Mouse (Mus musculus): ENCODE results near the gene Spaar. TPM values are rescaled to one million over a fixed set of nuclear protein-coding genes. Genes with fewer than 3 reads are reported as not detected.
"Not testable (repeated sequence)": the region's sequence is repeated elsewhere in the genome, so short reads cannot be mapped to it uniquely, and the experiment has no call there.

The Spaar gene
- polyA plus RNA-seq, 1 experiment = 0.88 TPM

GRCm38 (mm10) chr4:43770909-43771308 is 41.1 kb downstream of the Spaar start, which contains the start of gene Olfr159:
Olfr159 (minus strand) TSS chr4:43771009.
- no peak for TF ChIP-seq CTCF (IDR thresholded peaks at IDR 0.05; ENCODE audit: borderline replicate concordance, insufficient read depth, low read depth, low read length)
- TF ChIP-seq POLR2A (IDR thresholded peaks at IDR 0.05; ENCODE audit: borderline replicate concordance, insufficient read depth, low read length) = no peak
- DNase-seq = no peak
- no peak within 1 kb of the TSS for H3K27ac ChIP-seq (ENCODE audit: insufficient read depth, low read length)
- no peaks in the 10 kb centered on the region; the same call in 1 of the 2 replicates for H3K27me3 ChIP-seq (ENCODE audit: control insufficient read depth, insufficient read depth, low read length)
- WGBS = 82% methylated on average over 6 of the region's 6 CpGs
- H3K4me3 ChIP-seq (replicated peaks; ENCODE audit: insufficient read depth, low read depth, low read length) = no peak within 1 kb of the TSS
- H3K4me1 ChIP-seq (ENCODE audit: control insufficient read depth, insufficient read depth, low read length) = no peaks in the 10 kb centered on the region

DNA sequence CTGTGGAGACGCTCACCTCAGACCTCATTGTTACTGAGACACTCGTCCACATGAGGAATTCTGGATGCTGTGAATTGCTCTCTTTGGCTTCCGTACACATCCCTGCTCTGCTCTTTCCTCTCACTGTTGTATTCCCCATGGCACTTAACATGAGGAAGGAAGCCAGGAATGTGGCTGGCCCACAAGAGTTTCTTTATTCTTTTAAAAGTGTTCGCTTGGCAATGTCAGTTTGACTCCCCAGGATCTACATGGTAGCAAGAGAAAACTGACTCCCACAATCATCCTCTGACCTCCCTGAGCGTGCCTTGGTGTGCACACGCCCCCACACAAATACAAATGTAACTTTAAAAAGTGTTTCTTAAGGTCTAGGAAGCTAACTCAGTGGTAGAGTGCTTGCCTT is 41.8 kb downstream of the Spaar start:
- Histone ChIP-seq H3K4me3 (replicated peaks; ENCODE audit: insufficient read depth, low read depth, low read length) (no peak overlapping the region), H3K4me1 (ENCODE audit: control insufficient read depth, insufficient read depth, low read length) (no peaks in the 10 kb centered on the region), H3K27me3 (ENCODE audit: control insufficient read depth, insufficient read depth, low read length) (no peaks in the 10 kb centered on the region; the same call in 1 of the 2 replicates), H3K27ac (ENCODE audit: insufficient read depth, low read length) (no peak overlapping the region)
- no peak for DNase-seq
- WGBS = 36% methylated on average over 6 of the region's 6 CpGs
- TF ChIP-seq CTCF (IDR thresholded peaks at IDR 0.05; ENCODE audit: borderline replicate concordance, insufficient read depth, low read depth, low read length) = no peak
- no peak for TF ChIP-seq POLR2A (IDR thresholded peaks at IDR 0.05; ENCODE audit: borderline replicate concordance, insufficient read depth, low read length)

- 31% methylated on average over 2 of the region's 2 CpGs for WGBS
Observed at GRCm38 (mm10) chr4:43772304-43772703, 42.5 kb downstream of the Spaar start.

DNA sequence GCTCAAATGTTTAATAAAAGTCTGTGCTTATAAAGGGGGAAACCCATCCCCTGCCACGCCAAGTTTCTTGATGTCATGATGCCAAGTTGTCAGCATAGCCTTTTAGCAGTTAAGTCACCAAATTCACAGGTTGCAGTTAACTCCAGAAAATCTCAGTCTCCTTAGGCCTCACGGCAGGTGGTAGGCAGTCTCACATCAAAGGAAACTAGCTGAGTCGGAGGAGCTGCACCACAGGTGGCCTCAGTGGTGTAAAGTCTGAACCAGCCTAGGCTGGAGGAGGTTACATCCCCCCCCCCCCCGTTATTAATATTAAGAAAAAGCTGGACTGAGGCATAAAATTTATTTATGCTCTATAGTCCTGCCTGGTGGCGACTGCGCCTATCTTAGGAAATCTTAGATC is 65.5 kb downstream of the Spaar start:
- no peak overlapping the region for H3K4me3 ChIP-seq (replicated peaks; ENCODE audit: insufficient read depth, low read depth, low read length)
- no peaks in the 10 kb centered on the region for H3K27me3 ChIP-seq (ENCODE audit: control insufficient read depth, insufficient read depth, low read length)
- H3K4me1 ChIP-seq (ENCODE audit: control insufficient read depth, insufficient read depth, low read length) = no peaks in the 10 kb centered on the region
- TF ChIP-seq CTCF (IDR thresholded peaks at IDR 0.05; ENCODE audit: borderline replicate concordance, insufficient read depth, low read depth, low read length) = no peak
- TF ChIP-seq POLR2A (IDR thresholded peaks at IDR 0.05; ENCODE audit: borderline replicate concordance, insufficient read depth, low read length) = no peak
- WGBS = 62% methylated on average over 6 of the region's 6 CpGs
- no peak for DNase-seq
- no peak overlapping the region for H3K27ac ChIP-seq (ENCODE audit: insufficient read depth, low read length)

More at GRCm38 (mm10) chr4:43772304-43772703, 42.5 kb downstream of the Spaar start:
- DNase-seq = no peak
- no peak overlapping the region for H3K4me3 ChIP-seq (replicated peaks; ENCODE audit: insufficient read depth, low read depth, low read length)
- TF ChIP-seq CTCF (IDR thresholded peaks at IDR 0.05; ENCODE audit: borderline replicate concordance, insufficient read depth, low read depth, low read length) (no peak), POLR2A (IDR thresholded peaks at IDR 0.05; ENCODE audit: borderline replicate concordance, insufficient read depth, low read length) (no peak)
- H3K27ac ChIP-seq (ENCODE audit: insufficient read depth, low read length) = no peak overlapping the region
- H3K27me3 ChIP-seq (ENCODE audit: control insufficient read depth, insufficient read depth, low read length) = no peaks in the 10 kb centered on the region; the same call in 1 of the 2 replicates
- no peaks in the 10 kb centered on the region for H3K4me1 ChIP-seq (ENCODE audit: control insufficient read depth, insufficient read depth, low read length)

- H3K27ac ChIP-seq (ENCODE audit: insufficient read depth, low read length); H3K4me3 ChIP-seq (replicated peaks; ENCODE audit: insufficient read depth, low read depth, low read length); H3K27me3 ChIP-seq (ENCODE audit: control insufficient read depth, insufficient read depth, low read length); DNase-seq; H3K4me1 ChIP-seq (ENCODE audit: control insufficient read depth, insufficient read depth, low read length): not testable (repeated sequence)
- 86% methylated on average over 5 of the region's 5 CpGs for WGBS
Observed at GRCm38 (mm10) chr4:43795844-43796243, 66.0 kb downstream of the Spaar start.

- no peak overlapping the region for H3K4me3 ChIP-seq (replicated peaks; ENCODE audit: insufficient read depth, low read depth, low read length)
- H3K27me3 ChIP-seq (ENCODE audit: control insufficient read depth, insufficient read depth, low read length) = no peaks in the 10 kb centered on the region
- TF ChIP-seq CTCF (IDR thresholded peaks at IDR 0.05; ENCODE audit: borderline replicate concordance, insufficient read depth, low read depth, low read length) = no peak
- DNase-seq = no peak
- H3K27ac ChIP-seq (ENCODE audit: insufficient read depth, low read length) = no peak overlapping the region
- 61% methylated on average over 7 of the region's 7 CpGs for WGBS
- no peaks in the 10 kb centered on the region for H3K4me1 ChIP-seq (ENCODE audit: control insufficient read depth, insufficient read depth, low read length)
Observed at GRCm38 (mm10) chr4:43798936-43799335, 69.1 kb downstream of the Spaar start.

Other genes starting within 250 kb of the Spaar start
- not detected in 2 replicates for gene Sit1, start 246.3 kb upstream of the Spaar start, polyA plus RNA-seq (2012; rRNA removed)
- 133 and 137 TPM in 2 replicates for gene Ccdc107, start 237.1 kb upstream of the Spaar start, polyA plus RNA-seq (2012; rRNA removed)
- gene Arhgef39, start 230.3 kb upstream of the Spaar start, polyA plus RNA-seq (2012; rRNA removed) = 2.8 and 3.2 TPM in 2 replicates
- 15.8 and 17.7 TPM in 2 replicates for gene Car9, start 223.1 kb upstream of the Spaar start, polyA plus RNA-seq (2012; rRNA removed)
- 18.0 and 21.1 TPM in 2 replicates for gene Tpm2, start 206.3 kb upstream of the Spaar start, polyA plus RNA-seq (2012; rRNA removed)
- 70.4 and 71.2 TPM in 2 replicates for gene Creb3, start 167.7 kb upstream of the Spaar start, polyA plus RNA-seq (2012; rRNA removed)
- 48.8 and 53.9 TPM in 2 replicates for gene Tln1, start 167.3 kb upstream of the Spaar start, polyA plus RNA-seq (2012; rRNA removed)
- gene Rgp1, start 151.3 kb upstream of the Spaar start, polyA plus RNA-seq (2012; rRNA removed) = 30.3 and 39.2 TPM in 2 replicates
- 79.8 and 80.0 TPM in 2 replicates for gene Gba2, start 151.2 kb upstream of the Spaar start, polyA plus RNA-seq (2012; rRNA removed)
- gene Msmp, start 145.5 kb upstream of the Spaar start, polyA plus RNA-seq (2012; rRNA removed) = not detected in 2 replicates
- 140 and 145 TPM in 2 replicates for gene Npr2, start 98.1 kb upstream of the Spaar start, polyA plus RNA-seq (2012; rRNA removed)
- gene Spag8, start 76.4 kb upstream of the Spaar start, polyA plus RNA-seq (2012; rRNA removed) = 3.8 and 5.7 TPM in 2 replicates
- 94.3 and 99.6 TPM in 2 replicates for gene Hint2, start 73.6 kb upstream of the Spaar start, polyA plus RNA-seq (2012; rRNA removed)
- 21.2 and 21.8 TPM in 2 replicates for gene Tmem8b, start 61.1 kb upstream of the Spaar start, polyA plus RNA-seq (2012; rRNA removed)
- 0.77 and 1.0 TPM in 2 replicates for gene Fam221b, start 60.9 kb upstream of the Spaar start, polyA plus RNA-seq (2012; rRNA removed)
- gene Olfr70, start 29.2 kb upstream of the Spaar start, polyA plus RNA-seq (2012; rRNA removed) = not detected in 2 replicates
- not detected in 2 replicates for gene Olfr71, start 19.8 kb upstream of the Spaar start, polyA plus RNA-seq (2012; rRNA removed)
- 1.6 and 1.9 TPM in 2 replicates for gene Hrct1, start 2.8 kb upstream of the Spaar start, polyA plus RNA-seq (2012; rRNA removed)
- not detected in 2 replicates for gene Olfr159, start 41.0 kb downstream of the Spaar start, polyA plus RNA-seq (2012; rRNA removed)
- not detected in 2 replicates for gene Olfr156, start 93.9 kb downstream of the Spaar start, polyA plus RNA-seq (2012; rRNA removed)
- gene Olfr157, start 110.2 kb downstream of the Spaar start, polyA plus RNA-seq (2012; rRNA removed) = not detected in 2 replicates
- not detected in 2 replicates for gene Olfr155, start 121.5 kb downstream of the Spaar start, polyA plus RNA-seq (2012; rRNA removed)
- gene Reck, start 145.5 kb downstream of the Spaar start, polyA plus RNA-seq (2012; rRNA removed) = 8.3 and 9.8 TPM in 2 replicates
- gene Glipr2, start 227.4 kb downstream of the Spaar start, polyA plus RNA-seq (2012; rRNA removed) = 6.8 and 7.4 TPM in 2 replicates